Mouse (Mus musculus): ENCODE results near the gene Podn. TPM values are rescaled to one million over a fixed set of nuclear protein-coding genes. Genes with fewer than 3 reads are reported as not detected.

The Podn gene
- total and polyA plus RNA-seq, 3 experiments, result 0.04 TPM; not detected in 2

DNA sequence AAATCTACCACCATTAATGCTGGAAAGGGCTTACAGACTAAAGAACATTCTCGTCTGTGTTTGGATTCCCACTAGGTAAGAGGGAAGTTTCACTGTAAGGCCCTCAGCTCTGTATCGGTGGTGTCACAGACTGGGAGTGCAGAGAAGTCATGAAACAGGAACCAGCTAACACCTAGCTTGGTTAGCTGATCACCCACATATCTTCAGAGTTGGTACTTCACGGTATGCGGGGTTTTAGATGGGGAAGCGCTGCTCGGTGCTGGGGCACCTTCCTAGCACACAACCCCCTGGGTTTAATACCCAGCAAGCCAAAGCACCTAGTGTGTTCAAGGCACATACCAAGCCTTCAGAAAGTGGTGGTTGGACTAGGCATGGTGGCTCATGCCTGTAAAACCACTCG is 29.0 kb downstream of the Podn start:
- Histone ChIP-seq H3K9me3 (replicated peaks; ENCODE audit: insufficient read depth, low read length) (no peaks in the 10 kb centered on the region), H3K27me3 (ENCODE audit: control insufficient read depth in 1 of 2, insufficient read depth in 2 of 2, low read length in 2 of 2) (no peaks in the 10 kb centered on the region), H3K4me3 (ENCODE audit: control insufficient read depth in 1 of 2, insufficient read depth in 1 of 2, low read depth in 2 of 2, low read length in 2 of 2) (no peak overlapping the region), H3K36me3 (ENCODE audit: control insufficient read depth in 1 of 2, insufficient read depth in 2 of 2, low read length in 2 of 2) (peaks cover 0 to 12% of the 10 kb centered on the region in 2 experiments; a peak in 3 of 4 replicates), H3K4me1 (ENCODE audit: control insufficient read depth in 1 of 2, insufficient read depth in 2 of 2, low read length in 2 of 2) (peaks cover 0 to 6% of the 10 kb centered on the region in 2 experiments; a peak in 2 of 4 replicates), H3K9ac (ENCODE audit: control insufficient read depth, low read depth, low read length, poor library complexity, severe bottlenecking) (no peak overlapping the region), H3K27ac (ENCODE audit: control insufficient read depth, low read depth, low read length) (no peak overlapping the region), H3K79me2 (ENCODE audit: control insufficient read depth, insufficient read depth, low read length, poor library complexity) (peaks cover 6% of the 10 kb centered on the region; the same call in 1 of the 2 replicates)
- TF ChIP-seq TCF12 (IDR thresholded peaks at IDR 0.05; ENCODE audit: low read depth, low read length) (no peak), SIN3A (IDR thresholded peaks at IDR 0.05; ENCODE audit: low read length) (no peak), TBP (IDR thresholded peaks at IDR 0.05; ENCODE audit: low read depth, low read length) (no peak), ZNF384 (IDR thresholded peaks at IDR 0.05; ENCODE audit: low read depth, low read length) (no peak)
- no peak for DNase-seq (ENCODE audit: low read depth, low spot score)

DNA sequence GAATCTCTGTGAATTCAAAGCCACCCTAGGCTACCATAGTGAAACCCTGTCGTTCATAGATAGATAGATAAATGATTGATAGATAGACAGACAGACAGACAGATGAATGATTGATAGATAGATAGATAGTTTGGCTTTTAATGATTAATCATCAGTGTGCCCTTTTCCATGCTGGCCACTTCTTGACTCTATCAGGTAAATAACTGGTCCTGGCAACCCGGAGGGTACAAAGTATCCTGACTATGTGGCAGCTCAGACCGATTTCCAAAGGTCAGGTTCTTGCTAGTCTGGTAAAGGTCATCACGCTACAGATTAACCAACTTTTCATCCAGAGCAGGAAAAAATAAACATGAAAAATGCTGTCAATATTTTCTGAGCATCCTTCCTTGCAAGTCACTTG is 29.7 kb downstream of the Podn start:
- Histone ChIP-seq H3K9me3 (replicated peaks; ENCODE audit: insufficient read depth, low read length) (no peaks in the 10 kb centered on the region), H3K9ac (ENCODE audit: control insufficient read depth, low read depth, low read length, poor library complexity, severe bottlenecking) (no peak overlapping the region), H3K36me3 (ENCODE audit: control insufficient read depth in 1 of 2, insufficient read depth in 2 of 2, low read length in 2 of 2) (peaks cover 2 to 8% of the 10 kb centered on the region in 2 experiments), H3K27ac (ENCODE audit: control insufficient read depth, low read depth, low read length) (no peak overlapping the region), H3K27me3 (ENCODE audit: control insufficient read depth in 1 of 2, insufficient read depth in 2 of 2, low read length in 2 of 2) (no peaks in the 10 kb centered on the region), H3K4me3 (ENCODE audit: control insufficient read depth in 1 of 2, insufficient read depth in 1 of 2, low read depth in 2 of 2, low read length in 2 of 2) (no peak overlapping the region), H3K79me2 (ENCODE audit: control insufficient read depth, insufficient read depth, low read length, poor library complexity) (peaks cover 6% of the 10 kb centered on the region; the same call in 1 of the 2 replicates), H3K4me1 (ENCODE audit: control insufficient read depth in 1 of 2, insufficient read depth in 2 of 2, low read length in 2 of 2) (peaks cover 0 to 3% of the 10 kb centered on the region in 2 experiments; a peak in 1 of 4 replicates)
- DNase-seq (ENCODE audit: low read depth, low spot score), result no peak
- TF ChIP-seq RAD21 (IDR thresholded peaks at IDR 0.05; ENCODE audit: low read depth, low read length) (no peak), RCOR1 (IDR thresholded peaks at IDR 0.05; ENCODE audit: low read depth, low read length) (no peak), GATA1 (IDR thresholded peaks at IDR 0.05; ENCODE audit: low read depth, low read length) (no peak), GABPA (IDR thresholded peaks at IDR 0.05; ENCODE audit: low read depth, low read length) (no peak), MYC (IDR thresholded peaks at IDR 0.05; ENCODE audit: low read depth, low read length) (no peak), MAX (IDR thresholded peaks at IDR 0.05; ENCODE audit: low read length) (no peak), BHLHE40 (IDR thresholded peaks at IDR 0.05; ENCODE audit: borderline replicate concordance, low read depth, low read length) (no peak), UBTF (IDR thresholded peaks at IDR 0.05; ENCODE audit: borderline replicate concordance, insufficient read depth, low read depth, low read length) (no peak), POLR2A (IDR thresholded peaks at IDR 0.05; ENCODE audit: control insufficient read depth in 1 of 2, insufficient read depth in 1 of 2, low read depth in 1 of 2, low read length in 2 of 2, poor library complexity in 1 of 2) (no peak), NELFE (IDR thresholded peaks at IDR 0.05; ENCODE audit: low read depth, low read length) (no peak), SMC3 (IDR thresholded peaks at IDR 0.05; ENCODE audit: low read depth, low read length) (no peak), TCF12 (IDR thresholded peaks at IDR 0.05; ENCODE audit: low read depth, low read length) (no peak)

All from MEL (cell line).